Mouse (Mus musculus) 3134 (cell line): Measurements from ENCODE around the gene Cabin1.

Experiments used
- DNase-seq: peaks from one replicate; pipeline ENCODE4 v3.0.0-alpha.2; 2011; ENCODE audit warnings: low spot score; ENCODE audit not compliant: insufficient read length; ENCODE audit errors: extremely low read depth

Gene Cabin1

DNA sequence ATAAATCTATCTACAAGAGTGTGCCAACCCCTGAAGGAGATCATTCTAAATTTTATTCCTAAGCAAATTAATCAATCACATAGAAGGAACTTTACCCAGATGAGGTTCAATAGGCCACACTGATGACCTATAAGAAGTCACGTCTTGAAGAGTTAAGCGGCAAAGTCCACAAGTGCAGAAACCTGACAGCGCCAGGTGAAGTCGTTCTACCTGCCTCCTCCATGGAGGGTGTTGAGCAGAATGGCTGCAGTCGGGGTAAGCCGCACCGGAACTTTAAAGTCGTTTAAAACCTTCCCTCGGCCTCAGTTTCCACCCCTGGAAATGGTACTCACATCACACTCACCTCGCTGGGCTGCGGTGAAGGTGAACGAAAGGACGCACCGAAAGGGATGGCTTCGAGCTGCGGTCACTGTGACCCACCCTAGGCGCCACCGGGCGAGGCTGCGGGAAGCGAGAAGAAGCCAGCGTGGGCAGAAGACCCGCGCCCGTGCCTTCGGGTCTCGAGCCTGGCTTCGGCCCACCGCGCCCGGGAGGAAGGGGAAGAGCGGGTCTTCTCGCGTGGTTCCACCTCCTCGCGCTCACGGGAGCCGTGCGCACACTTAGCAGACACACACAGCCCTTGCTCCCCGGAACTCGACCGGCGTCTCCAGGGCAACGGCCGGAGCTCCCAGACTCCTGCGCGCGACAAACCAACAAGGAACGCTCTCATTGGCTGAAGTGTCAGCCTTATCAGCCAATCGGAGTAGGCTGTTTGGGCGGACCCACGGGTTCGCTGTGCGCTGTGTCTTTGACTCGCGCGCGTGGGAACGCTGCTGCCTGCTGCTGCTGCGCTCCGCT lies at the start of gene Cabin1:
Gene Cabin1, minus strand, starts transcription at position 660 of the 837 bp plus-strand sequence.
- peak; percentile 93 for DNase-seq

DNA sequence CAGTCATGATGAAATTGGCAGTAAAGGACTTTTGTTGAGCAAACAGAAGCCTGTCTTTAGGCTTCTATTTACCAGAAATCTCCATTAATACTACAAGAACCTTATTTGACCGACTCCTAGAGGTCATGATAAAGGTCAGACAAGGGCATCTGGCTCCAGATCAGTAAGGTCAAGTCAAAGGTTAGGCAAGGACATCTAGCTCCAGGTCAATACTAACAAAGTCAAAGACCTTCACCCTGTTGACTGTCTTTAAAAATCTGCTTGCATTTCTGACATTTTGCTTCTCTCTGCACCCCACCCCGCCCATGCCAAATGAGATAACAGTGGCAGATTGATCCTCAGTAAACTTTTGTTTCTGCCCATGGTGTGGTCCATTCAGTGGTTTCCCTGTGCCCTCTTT lies 40.1 kb upstream of the Cabin1 start:
- DNase-seq = no peak

DNA sequence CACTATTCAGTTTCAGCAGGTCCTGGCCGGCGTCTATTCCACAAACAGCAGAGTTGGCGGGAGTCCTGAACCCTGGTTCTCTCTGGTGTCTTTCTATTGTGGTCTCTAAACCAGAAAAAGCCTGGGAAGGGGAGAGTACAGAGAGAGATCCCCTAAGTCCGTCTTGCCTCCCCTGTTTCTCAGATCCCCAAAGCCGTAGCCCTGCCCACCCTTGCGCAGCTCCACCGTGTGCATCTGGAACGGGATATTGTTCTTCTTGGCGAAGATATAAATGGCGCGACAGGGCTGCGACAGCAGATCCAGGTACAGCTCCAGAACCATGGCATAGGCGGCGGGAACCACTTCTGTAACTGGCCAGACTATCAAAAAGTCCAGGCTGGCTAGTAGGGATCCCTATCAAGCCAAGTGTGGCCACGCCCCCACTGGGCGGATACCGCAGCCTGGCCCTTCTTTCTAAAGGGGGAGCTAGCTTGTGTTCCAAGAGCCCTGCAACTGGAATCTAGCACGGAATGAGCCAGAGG lies 34.1 kb upstream of the Cabin1 start, which contains the start of gene Gstt1:
Gene Gstt1, minus strand, starts transcription at position 409 of the 521 bp plus-strand sequence.
- DNase-seq = no peak

DNA sequence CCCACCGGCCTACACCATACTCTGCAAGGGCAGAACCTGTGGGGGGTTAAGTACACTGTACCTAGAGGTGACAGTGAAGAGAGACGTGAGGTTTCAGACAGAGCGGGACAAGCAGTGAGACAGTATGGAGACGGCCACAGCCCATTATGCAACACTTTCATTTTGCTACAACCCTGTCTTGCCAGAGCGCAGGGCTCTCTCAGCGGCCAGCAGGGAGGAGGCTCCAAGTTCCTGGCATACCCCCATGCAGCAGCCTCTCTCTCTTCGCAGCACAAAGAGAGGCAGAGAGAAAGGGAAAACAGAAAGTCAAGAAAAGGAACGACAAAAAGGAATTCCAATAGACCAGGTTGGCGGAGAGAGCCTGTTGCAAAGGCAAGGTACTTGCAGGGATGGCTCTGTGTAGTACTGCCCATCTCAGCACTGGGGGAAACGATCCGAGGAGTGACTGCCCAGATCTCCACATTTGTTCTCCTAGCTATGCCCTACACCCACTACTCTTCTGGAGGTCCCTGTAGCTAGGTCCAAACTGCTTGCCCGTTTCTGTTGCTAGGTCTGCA lies 33.6 kb upstream of the Cabin1 start:
- no peak for DNase-seq

DNA sequence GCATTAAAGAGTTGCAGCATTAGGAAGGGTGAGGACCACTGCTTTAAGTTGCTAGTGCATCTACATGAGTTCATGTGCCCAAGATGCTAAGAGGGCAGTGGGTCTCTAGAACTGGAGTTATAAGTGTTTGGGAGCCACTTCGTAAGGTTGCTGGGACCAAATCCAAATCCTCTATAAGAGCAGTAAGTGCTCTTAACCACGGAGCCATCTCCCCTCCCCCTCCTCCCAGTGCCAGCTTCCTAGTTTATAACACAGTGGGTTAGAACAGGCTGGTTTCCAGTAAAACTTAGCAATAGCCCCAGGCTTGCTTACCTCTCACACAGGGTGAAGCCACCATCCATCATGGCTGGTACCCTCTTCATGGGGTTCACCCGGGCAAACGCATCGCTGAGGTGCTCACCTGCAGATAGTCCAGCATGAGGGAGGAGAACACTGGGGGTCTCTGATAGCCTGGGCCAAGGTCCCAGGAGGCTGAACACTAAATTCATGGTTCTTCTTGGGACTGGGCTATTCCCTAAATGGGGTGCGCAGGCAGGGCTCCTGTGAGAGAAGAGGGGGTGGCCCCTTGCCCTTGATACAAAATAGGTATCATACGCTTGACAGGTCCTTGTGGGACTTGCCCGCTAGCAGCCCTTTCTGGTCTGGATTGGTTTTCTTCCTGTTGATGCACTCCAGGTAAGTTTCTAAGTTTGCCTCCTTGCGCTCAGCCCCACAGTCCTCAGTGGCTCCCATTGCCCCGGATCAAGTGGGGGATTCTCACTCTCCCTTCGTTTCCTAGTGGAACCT lies 32.8 kb upstream of the Cabin1 start:
- DNase-seq = no peak

DNA sequence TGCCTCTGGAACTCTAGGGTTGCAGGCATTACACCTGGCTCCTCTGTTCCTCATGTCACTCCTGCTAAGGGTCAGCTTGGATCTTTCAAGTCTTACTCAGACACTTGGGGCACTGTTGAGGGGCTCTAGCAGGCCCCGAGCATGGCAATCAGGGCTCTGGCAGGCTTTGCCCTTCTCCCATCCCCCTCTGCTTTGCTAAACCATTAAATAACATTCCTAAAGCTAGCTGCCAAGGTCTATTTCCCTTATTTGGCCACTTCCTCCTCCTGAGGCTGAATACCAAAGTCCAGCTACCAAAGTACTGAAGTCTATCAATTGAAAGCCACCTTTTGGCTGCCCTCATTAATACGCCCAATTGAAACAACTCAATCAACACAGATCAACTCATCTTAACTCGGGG lies 30.7 kb upstream of the Cabin1 start:
- DNase-seq = peak; percentile 12

DNA sequence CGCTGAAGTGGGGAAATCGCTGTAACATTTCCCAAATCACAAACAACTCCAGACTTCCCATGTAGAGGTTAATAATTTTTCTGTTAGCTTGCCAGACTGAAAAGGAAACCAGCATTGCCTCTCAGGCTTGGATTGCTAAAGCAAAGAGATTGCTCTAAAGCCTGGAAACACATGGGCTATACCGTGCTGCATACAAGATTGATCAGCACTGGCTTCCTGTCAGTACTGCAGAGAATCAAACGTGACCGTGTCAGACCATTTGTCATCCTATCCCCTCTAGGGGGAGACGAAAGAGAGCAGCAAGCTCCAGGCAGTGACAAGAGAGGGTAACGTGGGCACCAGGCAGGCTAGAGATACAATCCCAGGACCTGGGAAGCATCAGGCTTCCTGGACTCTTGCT lies 26.6 kb upstream of the Cabin1 start:
- DNase-seq = no peak

DNA sequence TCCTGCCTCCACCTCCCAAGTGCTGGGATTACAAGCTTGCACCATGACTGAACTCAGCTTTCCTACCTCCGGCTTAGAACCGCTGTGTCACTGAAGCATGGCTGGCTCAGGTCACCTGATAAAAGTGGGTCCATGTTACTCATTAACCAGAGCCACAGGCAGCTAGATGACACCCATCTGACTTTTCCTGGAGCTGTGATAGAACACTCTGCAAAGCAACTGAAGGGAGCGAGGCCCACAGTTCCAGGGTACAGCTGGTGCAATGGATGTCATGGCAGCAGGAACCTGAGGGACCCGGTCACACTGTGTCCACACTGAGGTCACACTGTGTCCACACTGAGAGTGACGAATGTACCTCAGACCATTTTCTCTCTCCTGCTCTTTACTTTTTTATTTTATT lies 25.7 kb upstream of the Cabin1 start:
- DNase-seq = no peak

DNA sequence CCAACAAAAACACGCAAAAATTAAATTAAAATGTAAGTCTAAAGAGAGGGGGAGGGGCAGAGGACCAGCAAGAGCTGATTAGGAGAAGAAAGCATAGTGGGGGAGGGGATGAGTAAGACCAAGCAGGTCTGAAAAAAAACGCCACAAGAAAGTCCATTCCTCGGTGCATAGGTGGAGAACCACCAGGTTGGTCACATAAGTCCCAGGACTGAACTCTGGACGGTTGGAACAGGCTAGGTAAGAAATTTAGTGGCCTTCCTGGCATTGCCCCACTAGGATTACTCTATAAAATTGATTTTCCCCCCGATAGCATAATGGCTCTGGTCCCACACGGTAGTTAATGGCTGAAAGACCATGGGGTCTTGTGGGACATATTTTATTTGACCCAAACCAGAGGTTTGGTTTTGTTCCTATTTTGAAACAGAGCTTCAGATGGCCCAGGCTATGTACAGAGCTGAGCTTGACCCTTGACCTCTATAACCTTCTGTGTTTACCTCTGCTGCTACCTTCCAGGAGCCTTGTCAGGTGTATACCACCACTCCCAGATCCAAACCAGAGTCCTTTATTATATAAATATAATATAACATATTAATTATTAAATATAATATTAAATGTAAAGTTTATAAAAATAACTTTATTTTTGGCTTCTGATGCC lies 25.1 kb upstream of the Cabin1 start:
- no peak for DNase-seq

DNA sequence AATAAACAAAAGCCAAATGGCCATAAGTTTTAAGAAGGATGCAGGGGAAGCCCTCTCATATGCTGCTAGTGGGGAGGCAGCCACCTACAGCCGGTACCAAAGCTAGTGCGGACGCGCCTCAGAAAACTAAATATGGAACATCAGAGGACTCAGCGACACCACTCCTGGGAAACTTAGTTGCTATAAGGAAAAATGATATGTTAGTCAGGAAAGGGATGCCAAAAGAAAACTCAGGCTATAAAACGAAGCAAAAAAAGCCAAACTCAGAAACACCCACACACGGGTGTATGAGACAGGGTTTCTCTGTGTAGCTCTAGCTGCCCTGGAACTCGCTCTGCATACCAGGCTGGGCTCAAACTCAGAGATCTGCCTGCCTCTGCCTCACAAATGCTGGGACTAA lies 24.1 kb upstream of the Cabin1 start:
- DNase-seq = no peak

DNA sequence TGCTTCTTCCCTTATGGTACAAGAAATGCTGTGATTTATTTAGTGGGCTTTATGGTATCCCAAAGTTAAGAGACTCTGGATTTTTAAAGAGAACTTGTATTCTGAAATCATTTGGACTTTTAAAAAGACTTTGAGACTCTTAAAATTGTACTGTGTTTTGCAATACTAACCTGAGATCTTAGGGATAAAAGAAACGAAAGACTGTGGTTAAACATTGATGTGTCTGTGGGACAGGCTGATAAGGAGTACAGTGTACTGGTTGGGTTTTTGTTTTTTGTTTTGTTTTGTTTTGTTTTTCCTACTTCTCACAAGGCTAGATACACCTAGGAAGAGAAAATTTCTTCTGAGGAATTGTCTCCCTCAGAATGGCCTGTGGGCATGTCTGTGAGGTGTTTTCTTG lies 21.3 kb upstream of the Cabin1 start:
- DNase-seq = no peak

DNA sequence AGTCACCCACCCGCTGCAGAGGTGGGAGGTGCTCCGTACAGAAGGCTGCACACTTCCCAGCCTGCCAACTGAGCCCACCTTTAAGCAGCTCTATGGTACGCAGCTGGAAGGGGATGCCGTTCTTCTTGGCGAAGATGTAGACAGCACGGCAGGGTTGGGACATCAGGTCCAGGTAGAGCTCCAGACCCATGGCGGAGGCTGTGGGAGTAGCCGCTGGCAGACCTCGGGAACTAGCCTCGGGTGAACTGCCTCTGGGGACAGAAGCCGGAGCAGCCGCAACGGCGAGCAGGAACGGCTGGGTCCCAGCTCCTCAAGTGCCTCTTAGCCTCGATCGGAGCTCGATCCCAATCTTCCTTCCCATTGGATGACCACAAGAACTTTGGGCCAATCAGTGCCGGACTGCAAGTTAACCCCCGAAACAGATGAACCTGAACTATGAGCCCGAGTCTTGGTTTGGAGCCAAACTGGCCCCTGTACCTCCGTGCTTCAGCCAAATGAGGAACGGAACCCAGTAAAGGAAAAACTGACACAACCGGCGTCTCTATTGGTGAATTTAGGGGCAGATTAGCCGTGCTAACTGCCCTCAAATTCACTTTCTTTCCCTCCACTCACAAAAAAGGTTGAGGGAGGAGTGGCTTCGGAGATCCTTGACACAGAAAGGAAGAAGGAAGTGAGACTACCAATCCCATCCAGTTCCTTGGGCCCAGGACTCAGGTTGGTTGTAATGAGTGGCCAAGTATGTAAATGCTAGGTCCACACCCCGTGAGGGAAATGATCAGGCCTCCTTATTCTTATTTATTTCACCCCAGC lies 16.8 kb upstream of the Cabin1 start, which contains the start of the genes Gm20441 and Gstt3:
Gene Gm20441, minus strand, starts transcription at position 186 of the 810 bp plus-strand sequence.
Gene Gstt3, minus strand, starts transcription at position 646 of the 810 bp plus-strand sequence.
- DNase-seq = peak; percentile 63

DNA sequence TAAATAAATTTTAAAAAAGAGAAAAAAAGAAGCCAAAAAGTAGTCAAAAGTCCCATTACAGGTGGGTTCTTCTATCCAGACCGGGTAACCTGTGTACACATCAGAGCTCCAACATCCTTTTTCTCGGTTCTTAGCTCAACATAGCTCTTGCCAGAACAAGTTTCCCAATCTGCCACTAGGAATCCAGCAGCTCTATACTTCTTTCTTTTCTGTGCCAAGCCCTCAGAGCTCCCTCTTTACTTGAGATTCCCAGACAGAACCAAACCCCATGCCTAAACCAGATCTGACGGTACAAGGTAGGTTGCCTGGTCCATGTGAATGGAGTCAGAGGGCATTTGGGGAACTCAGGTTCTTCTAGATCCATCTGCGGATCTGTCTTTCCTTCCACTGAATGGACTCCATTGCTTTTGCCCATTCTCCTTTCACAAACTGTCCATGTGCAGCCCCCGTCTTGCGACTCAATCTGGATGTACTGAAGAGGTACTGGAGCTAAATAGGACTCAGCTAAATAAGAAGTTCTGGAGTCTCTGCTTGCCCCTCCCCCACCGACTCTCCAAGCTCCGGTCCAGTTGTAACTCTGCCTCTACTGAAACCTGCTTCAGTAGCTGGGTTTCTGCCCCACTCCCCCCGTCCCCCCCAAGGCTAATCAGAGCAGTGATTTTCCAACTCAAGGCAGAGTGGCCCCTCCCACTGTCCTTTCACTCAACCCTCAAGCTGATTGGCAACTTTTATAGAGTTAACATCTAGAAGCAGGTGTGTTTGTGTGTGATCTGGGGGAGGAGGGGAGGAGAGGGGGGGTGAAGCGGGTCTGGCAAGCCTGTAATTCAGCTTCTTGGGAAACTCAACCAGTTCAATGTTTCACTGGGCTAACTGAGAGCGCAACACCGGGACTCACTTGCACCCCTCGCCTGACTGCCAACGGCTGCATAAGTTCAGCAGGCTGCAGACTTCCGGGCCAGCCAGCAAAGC lies 15.3 kb upstream of the Cabin1 start:
- no peak for DNase-seq

DNA sequence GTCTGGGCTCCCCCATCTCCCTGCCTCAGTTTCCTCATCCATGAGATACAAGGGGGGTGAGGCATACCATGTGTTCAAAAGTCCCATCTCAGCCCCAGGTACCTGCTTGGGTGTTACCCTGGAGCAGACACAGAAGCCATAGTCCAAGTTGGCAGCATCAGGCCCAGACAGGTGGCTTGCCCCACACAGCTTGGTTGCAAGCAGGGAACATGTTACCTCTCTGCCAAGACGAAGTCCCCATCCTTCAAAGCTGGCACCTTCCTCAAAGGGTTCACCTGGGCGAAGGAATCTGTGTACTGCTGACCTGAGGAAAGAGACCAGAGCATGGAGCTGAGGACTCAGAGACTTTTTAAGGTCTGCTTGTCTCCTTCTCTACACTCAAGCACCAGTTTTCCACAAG lies 13.7 kb upstream of the Cabin1 start:
- no peak for DNase-seq

DNA sequence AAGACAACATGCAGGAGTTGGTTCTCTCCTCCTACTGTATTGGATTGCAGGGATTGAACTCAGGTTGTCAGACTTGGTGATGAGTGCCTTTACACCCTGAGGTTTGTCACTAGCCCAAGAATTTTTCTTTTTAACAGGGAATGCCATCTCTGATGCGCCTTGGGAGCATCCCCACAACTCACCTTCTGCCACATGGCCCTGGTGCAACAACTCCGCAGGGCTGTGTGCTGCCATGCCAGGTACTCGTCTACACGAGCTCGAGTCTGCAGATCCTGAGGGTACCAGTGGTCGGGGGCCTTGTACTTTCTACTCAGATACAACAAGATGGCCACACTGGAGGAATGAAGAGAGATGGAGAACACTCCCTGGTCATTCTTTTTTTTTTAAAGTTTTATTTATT lies 12.4 kb upstream of the Cabin1 start:
- no peak for DNase-seq

DNA sequence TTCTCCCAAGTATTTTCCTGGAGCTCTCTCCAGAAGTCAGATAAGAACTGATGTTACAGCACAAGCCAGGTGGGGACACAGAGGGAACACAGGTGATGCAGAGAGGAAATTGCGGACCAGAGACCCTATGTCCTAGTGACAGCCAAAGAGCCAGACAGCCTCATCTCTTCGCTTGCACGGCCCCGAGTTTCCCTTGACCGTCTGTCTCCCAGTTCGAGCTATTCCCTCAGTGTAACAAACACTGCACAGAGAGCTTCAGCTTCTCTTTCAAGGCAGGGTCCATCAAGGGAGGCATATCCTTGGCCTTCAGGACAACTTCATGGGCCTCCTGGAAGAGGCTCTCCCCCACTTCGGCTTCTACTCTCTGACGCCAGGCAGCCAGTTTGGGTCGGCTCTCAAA lies 10.4 kb upstream of the Cabin1 start:
- DNase-seq = no peak

DNA sequence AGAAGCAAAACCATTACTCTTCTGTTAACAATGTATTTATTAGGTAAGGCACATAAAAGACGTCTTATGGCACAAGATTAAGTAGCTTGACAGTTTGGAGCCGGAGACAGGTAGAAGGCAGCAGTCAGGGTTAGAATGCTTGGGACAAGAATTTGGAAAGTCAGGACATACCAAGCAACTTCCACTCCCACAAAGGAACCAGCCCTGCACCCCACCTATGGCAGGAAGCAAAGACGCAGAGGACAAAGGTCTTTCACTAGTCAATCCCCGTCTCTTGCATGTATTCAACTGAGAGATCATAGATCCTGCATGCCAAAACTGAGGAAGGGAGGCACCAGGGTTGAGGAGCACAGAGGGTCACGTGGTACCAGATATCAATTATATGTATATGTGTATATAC lies 10.0 kb upstream of the Cabin1 start:
- no peak for DNase-seq

DNA sequence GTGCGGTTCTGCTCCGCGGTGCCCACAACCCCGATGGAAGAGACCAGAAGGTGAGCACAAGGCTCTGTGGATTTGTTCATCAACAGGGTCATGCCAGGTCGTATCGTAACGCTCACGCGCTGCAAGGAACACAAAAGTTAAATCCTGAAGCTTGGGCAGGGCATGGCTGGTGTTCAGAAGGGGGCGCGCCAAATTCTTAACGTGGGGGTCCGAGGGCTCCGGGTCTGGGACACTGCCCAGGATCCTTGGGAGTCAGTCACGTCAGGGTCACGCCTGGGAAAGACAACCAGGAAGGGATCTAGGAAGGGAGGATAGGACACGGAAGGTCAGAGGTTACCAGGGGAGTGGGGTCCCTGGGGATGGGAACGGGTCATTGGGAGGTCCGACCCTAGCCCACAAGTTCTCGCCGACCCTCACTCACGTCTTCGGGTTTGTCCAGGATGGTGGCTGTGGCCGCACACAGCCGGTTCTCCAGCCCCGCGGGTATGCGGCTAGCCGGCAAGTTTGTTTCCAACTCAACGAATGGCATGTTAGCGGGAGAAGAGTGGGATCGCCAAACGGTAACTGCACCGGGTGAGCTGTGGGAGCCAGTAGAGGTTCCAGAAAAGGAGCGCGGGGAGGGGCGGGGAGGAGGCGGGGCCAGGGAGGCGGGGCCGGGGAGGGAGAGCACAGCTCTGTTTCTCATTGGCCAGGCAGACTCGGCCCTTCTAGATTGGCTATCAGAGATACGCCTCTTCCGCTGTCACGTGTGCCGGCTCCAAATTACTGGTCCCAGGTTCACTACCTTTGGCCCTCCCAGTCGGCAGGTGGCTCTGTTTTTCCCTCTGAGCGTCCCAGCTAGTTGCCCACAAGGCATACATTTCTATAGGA lies 8.9 kb upstream of the Cabin1 start, which contains the start of gene Ddt:
Gene Ddt, minus strand, starts transcription at position 620 of the 870 bp plus-strand sequence.
- DNase-seq = peak; percentile 80
